Mouse (Mus musculus): ENCODE measurements at regions not wholly inside any gene's neighbourhood (a gene's known extent, or its start where the extent isn't known, plus 50 kb on each side); places are given as distances from the start of the nearest gene placed in this dataset.

- peak; percentile 3 to 6 for DNase-seq
Observed at GRCm38 (mm10) chrX:17965375-17965774, 180.3 kb upstream of the Dusp21 start.

GRCm38 (mm10) chrX:18014361-18014760 is 131.3 kb upstream of the Dusp21 start:
- DNase-seq: no peak

GRCm38 (mm10) chrX:18048621-18049020 is 97.0 kb upstream of the Dusp21 start:
- no peak for DNase-seq

GRCm38 (mm10) chrX:18081449-18081848 is 64.2 kb upstream of the Dusp21 start:
- DNase-seq: peak; percentile 59 to 73

- DNase-seq: no peak
Observed at GRCm38 (mm10) chrX:18093274-18093673, 52.4 kb upstream of the Dusp21 start.

Data from cerebellum, postnatal 10 days (tissue).